In the genomic region with DNA sequence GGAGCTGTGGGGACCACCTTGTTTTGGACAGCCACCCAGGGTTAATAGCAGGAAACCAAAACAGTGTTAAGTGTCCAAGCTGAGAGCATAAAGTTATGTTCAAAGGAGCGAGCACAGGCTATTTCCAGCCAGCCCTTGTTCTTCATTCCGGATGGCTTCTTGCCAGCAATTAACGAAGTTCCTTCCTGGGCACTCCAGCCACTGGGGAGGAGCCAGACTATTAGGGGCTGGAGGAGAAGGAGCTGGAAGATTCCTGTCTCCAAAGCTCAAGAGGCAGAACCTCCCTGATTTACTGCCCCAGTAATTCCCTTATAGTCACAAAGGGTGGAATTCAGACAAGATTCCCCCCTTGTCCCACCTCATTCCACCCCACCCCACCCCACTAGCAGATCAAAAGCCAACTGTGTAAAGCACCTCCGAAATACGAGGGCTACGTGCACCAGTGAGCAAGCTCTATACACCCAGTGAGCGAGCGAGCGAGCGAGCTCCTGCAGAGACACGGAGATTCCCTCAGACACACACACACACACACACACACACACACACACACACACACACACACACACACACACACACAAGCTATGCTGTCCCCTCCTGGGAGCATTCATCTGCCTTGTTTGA, we compare ENCODE assay signal across 10 mouse cellular contexts.
A peak's percentile ranks its signal among the peaks of the same experiment; 100 is the strongest.
DNase-seq lines count a peak whose midpoint lies in the region; ATAC-seq and TF ChIP-seq lines count a peak whose summit lies in the region.
"Had no signal": no experiment of that assay in that cellular context is flagged by ENCODE, and none has a peak within 500 bp of the region (broad histone marks: within the 10 kb centered on the region; RNA-seq: fewer than 3 reads in every experiment).

No protein-coding gene starts in this region.

- H3K9me3 ChIP-seq in forebrain, postnatal 0 days (ENCODE audit: low read length), result no peaks in the 10 kb centered on the region
- no peaks in the 10 kb centered on the region for H3K9me3 ChIP-seq in intestine, embryonic 14.5 days (ENCODE audit: control insufficient read depth, low read length)
- H3K9me3 ChIP-seq in limb, embryonic 10.5 days (replicated peaks), result no peaks in the 10 kb centered on the region
- no peaks in the 10 kb centered on the region for H3K9me3 ChIP-seq in neural tube, embryonic 15.5 days (replicated peaks)
- H3K9me3 ChIP-seq: embryonic facial prominence, embryonic 12.5 days; G1E had no signal

- H3K9ac ChIP-seq in forebrain, postnatal 0 days, result no peak overlapping the region
- H3K9ac ChIP-seq in intestine, embryonic 14.5 days (ENCODE audit: low read length), result no peak overlapping the region
- H3K9ac ChIP-seq in neural tube, embryonic 15.5 days (replicated peaks), result no peak overlapping the region
- H3K9ac ChIP-seq: embryonic facial prominence, embryonic 12.5 days had no signal

- 0 out of 2 replicates have a peak overlapping the region, but pooled peaks have one; percentile 8 for H3K4me2 ChIP-seq in forebrain, postnatal 0 days (ENCODE audit: low read depth)
- peak overlapping the region; percentile 34 for H3K4me2 ChIP-seq in intestine, embryonic 14.5 days (ENCODE audit: low read length)
- H3K4me2 ChIP-seq in neural tube, embryonic 15.5 days, result peak overlapping the region; percentile 30
- H3K4me2 ChIP-seq: embryonic facial prominence, embryonic 12.5 days had no signal

- TF ChIP-seq CTCF in forebrain, postnatal 0 days (IDR thresholded peaks at IDR 0.05; ENCODE audit: low read depth), result no peak

- no peaks in the 10 kb centered on the region for H3K36me3 ChIP-seq in forebrain, postnatal 0 days (ENCODE audit: insufficient read depth)
- no peaks in the 10 kb centered on the region for H3K36me3 ChIP-seq in intestine, embryonic 14.5 days (ENCODE audit: control insufficient read depth, insufficient read depth, low read length)
- peaks cover 60% of the 10 kb centered on the region for H3K36me3 ChIP-seq in limb, embryonic 10.5 days
- no peaks in the 10 kb centered on the region for H3K36me3 ChIP-seq in neural tube, embryonic 15.5 days
- H3K36me3 ChIP-seq: embryonic facial prominence, embryonic 12.5 days; G1E had no signal

- peak; percentile 64 for ATAC-seq in forebrain, postnatal 0 days
- ATAC-seq in intestine, embryonic 14.5 days (replicated peaks; ENCODE audit: low FRiP score, low TSS enrichment, low read depth), result peak; percentile 87
- ATAC-seq in neural tube, embryonic 15.5 days (ENCODE audit: low FRiP score), result no peak
- no peak for ATAC-seq in activated CD4-positive, CD25-positive, alpha-beta regulatory T cell, adult 4 months

- H3K27ac ChIP-seq in forebrain, postnatal 0 days (ENCODE audit: low read depth, low read length), result no peak overlapping the region
- peak overlapping the region; percentile 62 for H3K27ac ChIP-seq in intestine, embryonic 14.5 days (ENCODE audit: low read depth)
- H3K27ac ChIP-seq in limb, embryonic 10.5 days, result peak overlapping the region; percentile 48
- no peak overlapping the region for H3K27ac ChIP-seq in neural tube, embryonic 15.5 days (replicated peaks)
- H3K27ac ChIP-seq: embryonic facial prominence, embryonic 12.5 days had no signal

- peak; percentile 6 to 35 for DNase-seq in left cerebral cortex, adult 9 months (ENCODE audit: low spot score in 2 of 2)
- no peak for DNase-seq in left cerebral cortex, adult 11 months (ENCODE audit: low spot score)
- DNase-seq in forebrain, postnatal 0 days, result peak; percentile 48
- peak; percentile 62 for DNase-seq in intestine, embryonic 14.5 days (ENCODE audit: low spot score)
- DNase-seq in limb, embryonic 10.5 days (ENCODE audit: low spot score), result no peak
- no peak for DNase-seq in cerebellum, adult 18-20 months

- H3K4me3 ChIP-seq in forebrain, postnatal 0 days (ENCODE audit: low read depth, low read length), result no peak overlapping the region
- H3K4me3 ChIP-seq in intestine, embryonic 14.5 days (ENCODE audit: low read depth, low read length), result no peak overlapping the region
- no peak overlapping the region for H3K4me3 ChIP-seq in limb, embryonic 10.5 days
- no peak overlapping the region for H3K4me3 ChIP-seq in neural tube, embryonic 15.5 days (replicated peaks)
- H3K4me3 ChIP-seq: embryonic facial prominence, embryonic 12.5 days had no signal

- 10% methylated on average over 11 of the region's 11 CpGs for WGBS in forebrain, postnatal 0 days
- 5% methylated on average over 11 of the region's 11 CpGs for WGBS in intestine, embryonic 14.5 days
- WGBS in limb, embryonic 10.5 days, result 33% methylated on average over 11 of the region's 11 CpGs
- WGBS in neural tube, embryonic 15.5 days, result 8% methylated on average over 11 of the region's 11 CpGs

- H3K27me3 ChIP-seq in forebrain, postnatal 0 days (ENCODE audit: insufficient read depth, low read length), result no peaks in the 10 kb centered on the region
- no peaks in the 10 kb centered on the region for H3K27me3 ChIP-seq in intestine, embryonic 14.5 days (replicated peaks; ENCODE audit: control insufficient read depth, insufficient read depth, low read length)
- no peaks in the 10 kb centered on the region for H3K27me3 ChIP-seq in limb, embryonic 10.5 days (ENCODE audit: low read depth, poor library complexity, severe bottlenecking)
- no peaks in the 10 kb centered on the region for H3K27me3 ChIP-seq in neural tube, embryonic 15.5 days (replicated peaks)
- H3K27me3 ChIP-seq: embryonic facial prominence, embryonic 12.5 days had no signal

- no peaks in the 10 kb centered on the region for H3K4me1 ChIP-seq in forebrain, postnatal 0 days (ENCODE audit: insufficient read depth)
- peaks cover 13% of the 10 kb centered on the region; the same call in 1 of the 2 replicates for H3K4me1 ChIP-seq in intestine, embryonic 14.5 days (replicated peaks; ENCODE audit: control insufficient read depth, insufficient read depth, low read length)
- H3K4me1 ChIP-seq in limb, embryonic 10.5 days, result peaks cover 60% of the 10 kb centered on the region
- peaks cover 10% of the 10 kb centered on the region for H3K4me1 ChIP-seq in neural tube, embryonic 15.5 days

Comparison
In these comparisons a context has a peak if more than half of its experiments do, and no peak if none do; other contexts are left out.
1. DNase-seq: peak in left cerebral cortex, adult 9 months (2 of 2), forebrain, postnatal 0 days (single experiment) and intestine, embryonic 14.5 days (single experiment); none in left cerebral cortex, adult 11 months (single experiment), limb, embryonic 10.5 days (single experiment) and cerebellum, adult 18-20 months (0 of 2).
2. ATAC-seq: peak in forebrain, postnatal 0 days (single experiment) and intestine, embryonic 14.5 days (single experiment); none in neural tube, embryonic 15.5 days (single experiment) and activated CD4-positive, CD25-positive, alpha-beta regulatory T cell, adult 4 months (single experiment).
3. H3K27ac ChIP-seq: peak in intestine, embryonic 14.5 days (single experiment) and limb, embryonic 10.5 days (single experiment); none in forebrain, postnatal 0 days (single experiment) and neural tube, embryonic 15.5 days (single experiment).
4. Peak in every context shown above with its lines, with median percentiles within 50 percentile points of each other: H3K4me2 ChIP-seq.